ENCODE assay signal across 20 mouse cellular contexts in the genomic region with DNA sequence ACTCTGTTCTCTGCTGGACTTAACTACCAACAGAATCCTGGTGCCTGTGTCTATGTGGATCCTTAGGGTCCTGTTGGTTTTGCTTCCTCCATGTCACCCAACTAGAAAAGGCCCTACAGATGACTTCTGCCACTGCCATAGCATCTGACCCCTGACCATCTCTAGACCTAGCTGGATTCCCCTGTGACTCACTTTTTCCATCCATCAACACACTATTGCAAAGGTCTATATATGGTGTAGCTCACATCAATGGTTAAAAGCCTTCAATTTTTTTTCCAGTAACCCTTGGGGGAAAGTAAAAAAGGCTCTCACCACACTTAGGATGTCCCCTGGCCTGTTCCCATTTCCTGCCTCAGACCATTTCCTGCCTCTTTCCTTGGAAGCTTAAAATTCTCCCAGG.
DNase-seq lines count a peak whose midpoint lies in the region; TF ChIP-seq lines count a peak whose summit lies in the region.
"Had no signal": no experiment of that assay in that cellular context is flagged by ENCODE, and none has a peak within 500 bp of the region (broad histone marks: within the 10 kb centered on the region; RNA-seq: fewer than 3 reads in every experiment).

No protein-coding gene starts in this region.

- no peaks in the 10 kb centered on the region for H3K4me1 ChIP-seq in CH12.LX (ENCODE audit: control insufficient read depth in 1 of 2, insufficient read depth in 2 of 2)
- H3K4me1 ChIP-seq in brown adipose tissue, adult 24 weeks (ENCODE audit: control insufficient read depth, insufficient read depth, insufficient read length, low read length): peaks cover 5% of the 10 kb centered on the region; the same call in 1 of the 2 replicates

- TF ChIP-seq CTCF in CH12.LX (conservative IDR thresholded peaks at IDR 0.05 in 1 of 2, IDR thresholded peaks at IDR 0.05 in 1 of 2; ENCODE audit: low read depth in 2 of 2, low read length in 2 of 2): no peak

- H3K27ac ChIP-seq in CH12.LX (ENCODE audit: insufficient read depth, low read depth): no peak overlapping the region
- peak overlapping the region; percentile 71; the same call in 1 of the 2 replicates for H3K27ac ChIP-seq in brown adipose tissue, adult 24 weeks (replicated peaks; ENCODE audit: low read depth, low read length)

- H3K9ac ChIP-seq in CH12.LX (ENCODE audit: insufficient read depth, low read depth): no peak overlapping the region

- TF ChIP-seq POLR2A in CH12.LX (IDR thresholded peaks at IDR 0.05; ENCODE audit: low read depth, low read length): no peak

- no peaks in the 10 kb centered on the region for H3K79me2 ChIP-seq in CH12.LX (replicated peaks; ENCODE audit: control insufficient read depth, extremely low read depth, insufficient read depth, poor library complexity, severe bottlenecking)

- peak; percentile 72; the same call in 1 of the 2 replicates for TF ChIP-seq EP300 in CH12.LX (IDR thresholded peaks at IDR 0.05; ENCODE audit: low read length)

- H3K9me3 ChIP-seq in CH12.LX (replicated peaks; ENCODE audit: low read length): peaks cover 11% of the 10 kb centered on the region

- no peak overlapping the region for H3K4me3 ChIP-seq in CH12.LX (replicated peaks in 1 of 3; ENCODE audit: low read depth in 2 of 3, low read length in 2 of 3, poor library complexity in 1 of 3)
- no peak overlapping the region for H3K4me3 ChIP-seq in brown adipose tissue, adult 24 weeks (ENCODE audit: insufficient read depth, low read depth, low read length)

- peak; percentile 87 for DNase-seq in heart, adult 11 months
- no peak for DNase-seq in heart, adult 8-10 months (ENCODE audit: low spot score)
- no peak for DNase-seq in CH12.LX (ENCODE audit: extremely low read depth)
- DNase-seq in cerebellum, adult 18-20 months: no peak
- DNase-seq in spleen, postnatal 14 days (ENCODE audit: low spot score in 2 of 2): no peak
- DNase-seq: adrenal gland, adult 2 months; adrenal gland, adult 8-10 months; adrenal gland, postnatal 10 days; adrenal gland, postnatal 14 days; adrenal gland, postnatal 25 days; adrenal gland, postnatal 36 days; B cell, adult 2 months; cerebellum, adult 11 months; cerebellum, adult 11-12 months; cerebellum, adult 2 months; cerebellum, adult 8-10 months; cerebellum, adult 9-10 months had no signal

- no peak overlapping the region for H3K4me2 ChIP-seq in CH12.LX (ENCODE audit: insufficient read depth, low read depth, poor library complexity, severe bottlenecking)

- TF ChIP-seq RAD21 in CH12.LX (IDR thresholded peaks at IDR 0.05; ENCODE audit: low read depth, low read length): no peak

- H3K36me3 ChIP-seq in CH12.LX (replicated peaks in 1 of 2; ENCODE audit: control insufficient read depth in 1 of 2, insufficient read depth in 1 of 2, low read length in 1 of 2): no peaks in the 10 kb centered on the region
- H3K36me3 ChIP-seq: G1E had no signal

- dilution Hi-C loops in CH12.LX (cut with MboI; ENCODE audit: extremely low pct_ligation_motif_present, extremely low pct_unique_long_range_greater_than_20kb, low sequenced_read_pairs): no loop called here

- in situ Hi-C loops in CH12.LX (cut with MboI; ENCODE audit: low pct_ligation_motif_present, low pct_unique_long_range_greater_than_20kb, low sequenced_read_pairs): no loop called here

- H3K27me3 ChIP-seq in CH12.LX (replicated peaks): peaks cover 43% of the 10 kb centered on the region
- H3K27me3 ChIP-seq: Patski had no signal

TF ChIP-seq in CH12.LX, 34 proteins besides CTCF, POLR2A, EP300 and RAD21:
- TF ChIP-seq RCOR1 (conservative IDR thresholded peaks at IDR 0.05; ENCODE audit: low read depth, low read length) (no peak), E2F4 (IDR thresholded peaks at IDR 0.05; ENCODE audit: insufficient replicate concordance, low read depth, low read length) (no peak), JUN (IDR thresholded peaks at IDR 0.05; ENCODE audit: insufficient read depth, low read depth, low read length) (peak; percentile 83), ZKSCAN1 (IDR thresholded peaks at IDR 0.05; ENCODE audit: borderline replicate concordance, low read depth, low read length) (no peak), BHLHE40 (IDR thresholded peaks at IDR 0.05; ENCODE audit: low read depth, low read length) (peak; percentile 6; the same call in 1 of the 2 replicates), NRF1 (IDR thresholded peaks at IDR 0.05; ENCODE audit: low read depth, low read length) (no peak), HCFC1 (IDR thresholded peaks at IDR 0.05; ENCODE audit: low read depth, low read length) (no peak), MAX (IDR thresholded peaks at IDR 0.05; ENCODE audit: low read length) (no peak), TCF12 (IDR thresholded peaks at IDR 0.05; ENCODE audit: low read depth, low read length) (no peak), ETS1 (conservative IDR thresholded peaks at IDR 0.05; ENCODE audit: low read depth, low read length) (no peak), ZNF384 (IDR thresholded peaks at IDR 0.05; ENCODE audit: low read depth, low read length) (peak; percentile 49), JUND (conservative IDR thresholded peaks at IDR 0.05; ENCODE audit: low read depth, low read length) (peak; percentile 90), MAZ (IDR thresholded peaks at IDR 0.05; ENCODE audit: low read depth, low read length) (no peak)
TF ChIP-seq in CH12.LX: peak in this region for 4.
